Comparison of ENCODE assay signal across 24 mouse cellular contexts in genomic region chr7:101902846-101903245, GRCm38 (mm10). TPM values are rescaled to one million over a fixed set of nuclear protein-coding genes. Genes with fewer than 3 reads are reported as not detected.
DNase-seq lines count a peak whose midpoint lies in the region; ATAC-seq and TF ChIP-seq lines count a peak whose summit lies in the region.
"Had no signal": no experiment of that assay in that cellular context is flagged by ENCODE, and none has a peak within 500 bp of the region (broad histone marks: within the 10 kb centered on the region; RNA-seq: fewer than 3 reads in every experiment).

No protein-coding gene starts in this region.

- TF ChIP-seq EP300 in liver, embryonic 14.5 days (IDR thresholded peaks at IDR 0.05; ENCODE audit: low read depth): no peak

- H3K4me2 ChIP-seq in forebrain, postnatal 0 days (ENCODE audit: low read depth): no peak overlapping the region
- no peak overlapping the region for H3K4me2 ChIP-seq in forebrain, embryonic 12.5 days
- no peak overlapping the region for H3K4me2 ChIP-seq in liver, embryonic 14.5 days (ENCODE audit: low read depth)
- H3K4me2 ChIP-seq: embryonic facial prominence, embryonic 12.5 days; limb, embryonic 15.5 days; midbrain, embryonic 12.5 days; neural tube, embryonic 13.5 days had no signal

- no peak for ATAC-seq in forebrain, postnatal 0 days
- ATAC-seq in forebrain, embryonic 12.5 days (ENCODE audit: low FRiP score): no peak
- ATAC-seq in liver, embryonic 14.5 days (ENCODE audit: insufficient read depth): no peak
- ATAC-seq: forebrain, embryonic 14.5 days had no signal

- H3K27ac ChIP-seq in forebrain, postnatal 0 days (ENCODE audit: low read depth, low read length): no peak overlapping the region
- H3K27ac ChIP-seq in forebrain, embryonic 12.5 days: no peak overlapping the region
- no peak overlapping the region for H3K27ac ChIP-seq in liver, embryonic 14.5 days
- H3K27ac ChIP-seq: embryonic facial prominence, embryonic 12.5 days; hindbrain, embryonic 10.5 days; limb, embryonic 15.5 days; midbrain, embryonic 12.5 days; neural tube, embryonic 13.5 days had no signal

- no peak overlapping the region for H3K9ac ChIP-seq in forebrain, postnatal 0 days
- H3K9ac ChIP-seq in forebrain, embryonic 12.5 days: no peak overlapping the region
- H3K9ac ChIP-seq in liver, embryonic 14.5 days (replicated peaks): no peak overlapping the region
- H3K9ac ChIP-seq: embryonic facial prominence, embryonic 12.5 days; limb, embryonic 15.5 days; midbrain, embryonic 12.5 days; neural tube, embryonic 13.5 days had no signal

- no peaks in the 10 kb centered on the region for H3K9me3 ChIP-seq in forebrain, postnatal 0 days (ENCODE audit: low read length)
- H3K9me3 ChIP-seq in forebrain, embryonic 12.5 days: no peaks in the 10 kb centered on the region
- no peaks in the 10 kb centered on the region for H3K9me3 ChIP-seq in liver, embryonic 14.5 days (ENCODE audit: control insufficient read depth, low read length)
- 0 out of 2 replicates have a peak, but pooled peaks cover 5% of the 10 kb centered on the region for H3K9me3 ChIP-seq in E14TG2a.4 (ENCODE audit: low read length)
- H3K9me3 ChIP-seq: embryonic facial prominence, embryonic 12.5 days; limb, embryonic 15.5 days; midbrain, embryonic 12.5 days; neural tube, embryonic 13.5 days had no signal

- H3K4me1 ChIP-seq in forebrain, postnatal 0 days (ENCODE audit: insufficient read depth): no peaks in the 10 kb centered on the region
- peaks cover 21% of the 10 kb centered on the region for H3K4me1 ChIP-seq in forebrain, embryonic 12.5 days
- H3K4me1 ChIP-seq in liver, embryonic 14.5 days (replicated peaks; ENCODE audit: control insufficient read depth in 2 of 2, insufficient read depth in 2 of 2, low read length in 1 of 2): peaks cover 14 to 19% of the 10 kb centered on the region in 2 experiments
- H3K4me1 ChIP-seq in E14TG2a.4 (replicated peaks; ENCODE audit: low read depth, low read length): peaks cover 63% of the 10 kb centered on the region

- DNase-seq in forebrain, postnatal 0 days: no peak
- no peak for DNase-seq in liver, embryonic 14.5 days (ENCODE audit: low read depth in 3 of 3, low spot score in 3 of 3)
- no peak for DNase-seq in liver
- peak; percentile 29 for DNase-seq in induced T-regulatory cell, adult 2 months (ENCODE audit: low read depth)
- no peak for DNase-seq in testis, postnatal 14 days (ENCODE audit: low spot score)
- DNase-seq: cerebellum, adult 18-20 months; gastrocnemius, postnatal 36 days; lung, adult 2 months; right cerebral cortex, adult 18-20 months; spleen, adult 18-20 months; thymus, adult 18-20 months; thymus, postnatal 4 days had no signal

- no peaks in the 10 kb centered on the region for H3K27me3 ChIP-seq in forebrain, postnatal 0 days (ENCODE audit: insufficient read depth, low read length)
- no peaks in the 10 kb centered on the region for H3K27me3 ChIP-seq in forebrain, embryonic 12.5 days
- no peaks in the 10 kb centered on the region for H3K27me3 ChIP-seq in liver, embryonic 14.5 days (ENCODE audit: control insufficient read depth, insufficient read depth, low read length)
- no peaks in the 10 kb centered on the region for H3K27me3 ChIP-seq in E14TG2a.4 (ENCODE audit: insufficient read depth, low read length)
- H3K27me3 ChIP-seq: embryonic facial prominence, embryonic 12.5 days; limb, embryonic 15.5 days; midbrain, embryonic 12.5 days; neural tube, embryonic 13.5 days had no signal

- TF ChIP-seq CTCF in forebrain, postnatal 0 days (IDR thresholded peaks at IDR 0.05; ENCODE audit: low read depth): peak; percentile 6; the same call in 1 of the 2 replicates
- peak; percentile 48 for TF ChIP-seq CTCF in liver, embryonic 14.5 days (IDR thresholded peaks at IDR 0.05; ENCODE audit: low read depth)
- peak; percentile 44 for TF ChIP-seq CTCF in E14TG2a.4 (conservative IDR thresholded peaks at IDR 0.05; ENCODE audit: low read length)

- no peaks in the 10 kb centered on the region for H3K36me3 ChIP-seq in forebrain, postnatal 0 days (ENCODE audit: insufficient read depth)
- H3K36me3 ChIP-seq in forebrain, embryonic 12.5 days (replicated peaks): peaks cover 23% of the 10 kb centered on the region
- no peaks in the 10 kb centered on the region; the same call in 1 of the 2 replicates for H3K36me3 ChIP-seq in liver, embryonic 14.5 days (replicated peaks; ENCODE audit: control insufficient read depth, insufficient read depth, low read depth)
- peaks cover 60% of the 10 kb centered on the region for H3K36me3 ChIP-seq in E14TG2a.4 (ENCODE audit: insufficient read depth, low read length)
- H3K36me3 ChIP-seq: embryonic facial prominence, embryonic 12.5 days had no signal

- no peak overlapping the region for H3K4me3 ChIP-seq in forebrain, postnatal 0 days (ENCODE audit: low read depth, low read length)
- no peak overlapping the region for H3K4me3 ChIP-seq in forebrain, embryonic 12.5 days (replicated peaks)
- no peak overlapping the region for H3K4me3 ChIP-seq in liver, embryonic 14.5 days (ENCODE audit: insufficient read depth in 1 of 2, low read depth in 2 of 2, low read length in 2 of 2)
- H3K4me3 ChIP-seq in E14TG2a.4 (replicated peaks; ENCODE audit: low read length): no peak overlapping the region
- H3K4me3 ChIP-seq: embryonic facial prominence, embryonic 12.5 days; erythroblast, embryonic 14.5 days; hindbrain, embryonic 10.5 days; limb, embryonic 15.5 days; midbrain, embryonic 12.5 days; neural tube, embryonic 13.5 days had no signal

RNA-seq across cellular contexts. Expression of gene Lamtor1, which starts 2.9 kb away (rescaled TPM):
- 96.3 and 105 TPM in 2 replicates for total RNA-seq in forebrain, postnatal 0 days (2014; rRNA removed)
- 176 and 205 TPM in 2 replicates for polyA plus RNA-seq in forebrain, postnatal 0 days (2015; fragmentation: Nextera tagmentation; extraction: Ambion mirVana)
- 129 and 134 TPM in 2 replicates for polyA plus RNA-seq in forebrain, embryonic 12.5 days (2016; fragmentation: Nextera tagmentation; extraction: Ambion mirVana)
- polyA plus RNA-seq in liver, embryonic 14.5 days (2012; rRNA removed): 61.7 and 74.8 TPM in 2 replicates
- polyA plus RNA-seq in liver, embryonic 14.5 days (2014; fragmentation: Nextera tagmentation; extraction: Ambion mirVana): 63.3 and 67.8 TPM in 2 replicates

RNA-seq across cellular contexts. Expression of gene Tomt, which starts 3.3 kb away (rescaled TPM):
- not detected in 2 replicates for total RNA-seq in forebrain, postnatal 0 days (2014; rRNA removed)
- polyA plus RNA-seq in forebrain, postnatal 0 days (2015; fragmentation: Nextera tagmentation; extraction: Ambion mirVana): 0.27 and 0.34 TPM in 2 replicates
- 0.68 and 0.77 TPM in 2 replicates for polyA plus RNA-seq in forebrain, embryonic 12.5 days (2016; fragmentation: Nextera tagmentation; extraction: Ambion mirVana)
- polyA plus RNA-seq in liver, embryonic 14.5 days (2012; rRNA removed): 0.05 and 0.08 TPM in 2 replicates
- 0.09 and 0.13 TPM in 2 replicates for polyA plus RNA-seq in liver, embryonic 14.5 days (2014; fragmentation: Nextera tagmentation; extraction: Ambion mirVana)
- total RNA-seq: adrenal gland, adult 18-20 months; adrenal gland, postnatal 4 days; gastrocnemius, postnatal 36 days; layer of hippocampus, adult 18-20 months had no signal
- polyA plus RNA-seq: erythroblast, embryonic 14.5 days; lung, adult 2 months had no signal

RNA-seq across cellular contexts. Expression of gene Lrrc51, which starts 30.8 kb away (rescaled TPM):
- 4.8 and 5.4 TPM in 2 replicates for total RNA-seq in forebrain, postnatal 0 days (2014; rRNA removed)
- 9.1 and 10.6 TPM in 2 replicates for polyA plus RNA-seq in forebrain, postnatal 0 days (2015; fragmentation: Nextera tagmentation; extraction: Ambion mirVana)
- polyA plus RNA-seq in forebrain, embryonic 12.5 days (2016; fragmentation: Nextera tagmentation; extraction: Ambion mirVana): 6.5 and 7.3 TPM in 2 replicates
- 1.3 and 1.4 TPM in 2 replicates for polyA plus RNA-seq in liver, embryonic 14.5 days (2012; rRNA removed)
- 1.8 and 2.1 TPM in 2 replicates for polyA plus RNA-seq in liver, embryonic 14.5 days (2014; fragmentation: Nextera tagmentation; extraction: Ambion mirVana)
- polyA plus RNA-seq: erythroblast, embryonic 14.5 days had no signal

RNA-seq across cellular contexts. Expression of gene Numa1, which starts 31.1 kb away (rescaled TPM):
- total RNA-seq in forebrain, postnatal 0 days (2014; rRNA removed): 58.3 and 74.2 TPM in 2 replicates
- polyA plus RNA-seq in forebrain, postnatal 0 days (2015; fragmentation: Nextera tagmentation; extraction: Ambion mirVana): 18.1 and 24.3 TPM in 2 replicates
- 112 and 123 TPM in 2 replicates for polyA plus RNA-seq in forebrain, embryonic 12.5 days (2016; fragmentation: Nextera tagmentation; extraction: Ambion mirVana)
- 27.4 and 28.6 TPM in 2 replicates for polyA plus RNA-seq in liver, embryonic 14.5 days (2012; rRNA removed)
- polyA plus RNA-seq in liver, embryonic 14.5 days (2014; fragmentation: Nextera tagmentation; extraction: Ambion mirVana): 36.2 and 41.3 TPM in 2 replicates

RNA-seq across cellular contexts. Expression of gene Folr1, which starts 32.3 kb away (rescaled TPM):
- 7.0 and 10.5 TPM in 2 replicates for total RNA-seq in forebrain, postnatal 0 days (2014; rRNA removed)
- polyA plus RNA-seq in forebrain, postnatal 0 days (2015; fragmentation: Nextera tagmentation; extraction: Ambion mirVana): 38.5 and 49.6 TPM in 2 replicates
- polyA plus RNA-seq in forebrain, embryonic 12.5 days (2016; fragmentation: Nextera tagmentation; extraction: Ambion mirVana): 5.5 and 8.2 TPM in 2 replicates
- polyA plus RNA-seq in liver, embryonic 14.5 days (2012; rRNA removed): 0.33 and 0.53 TPM in 2 replicates
- 0.38 TPM in 1 of 2 replicates, not detected in the other for polyA plus RNA-seq in liver, embryonic 14.5 days (2014; fragmentation: Nextera tagmentation; extraction: Ambion mirVana)
- polyA plus RNA-seq: erythroblast, embryonic 14.5 days had no signal
